Mouse (Mus musculus) testis, adult 2 months (tissue): ENCODE data around the gene Dnal4. TPM values are rescaled to one million over a fixed set of nuclear protein-coding genes. Genes with fewer than 3 reads are reported as not detected.
A peak's percentile ranks its signal among the peaks of the same experiment; 100 is the strongest.

Experiments
- H3K27ac ChIP-seq: fragments of 200-500 bp; 2 replicates; pipeline ENCODE4 v1.5.1; 2012; ENCODE audit warnings: low read depth, low read length; ENCODE audit not compliant: control insufficient read depth, insufficient read depth
- H3K27me3 ChIP-seq: fragments of 200-500 bp; 2 replicates; pipeline ENCODE4 v1.6.1; 2012; ENCODE audit warnings: mild to moderate bottlenecking, low read length, moderate library complexity; ENCODE audit not compliant: control insufficient read depth, insufficient read depth
- H3K36me3 ChIP-seq: fragments of 200-500 bp; 2 replicates; pipeline ENCODE4 v1.6.1; 2012; ENCODE audit warnings: mild to moderate bottlenecking, low read length; ENCODE audit not compliant: control insufficient read depth, insufficient read depth
- H3K4me1 ChIP-seq: fragments of 200-500 bp; 2 replicates; pipeline ENCODE4 v1.6.1; 2012; ENCODE audit warnings: low read length; ENCODE audit not compliant: control insufficient read depth, insufficient read depth
- H3K4me3 ChIP-seq: fragments of 200-500 bp; 2 replicates; pipeline ENCODE4 v1.5.1; 2012; ENCODE audit warnings: low read depth, mild to moderate bottlenecking, low read length, moderate library complexity, mixed read lengths; ENCODE audit not compliant: control insufficient read depth
- CTCF ChIP-seq: fragments of 200-500 bp; IDR thresholded peaks from 2 replicates; pipeline ENCODE4 v1.5.1; 2012; ENCODE audit warnings: low read depth, mild to moderate bottlenecking, inconsistent platforms, low read length, moderate library complexity; ENCODE audit not compliant: control insufficient read depth, insufficient read depth, insufficient replicate concordance
- POLR2A ChIP-seq: fragments of 200-500 bp; IDR thresholded peaks from 2 replicates; pipeline ENCODE4 v1.6.1; 2012; ENCODE audit warnings: low read depth, mild to moderate bottlenecking, inconsistent platforms, low read length, moderate library complexity; ENCODE audit not compliant: control insufficient read depth
- polyA plus RNA-seq: library from polyadenylated mRNA; depleted of rRNA; stranded (reverse); fragments of >200 nt; gene quantifications from 2 replicates; pipeline ENCODE4 v1.2.3, GENCODE M21; 2012

The Dnal4 gene
- polyA plus RNA-seq, 1 experiment, result 187 TPM

DNA sequence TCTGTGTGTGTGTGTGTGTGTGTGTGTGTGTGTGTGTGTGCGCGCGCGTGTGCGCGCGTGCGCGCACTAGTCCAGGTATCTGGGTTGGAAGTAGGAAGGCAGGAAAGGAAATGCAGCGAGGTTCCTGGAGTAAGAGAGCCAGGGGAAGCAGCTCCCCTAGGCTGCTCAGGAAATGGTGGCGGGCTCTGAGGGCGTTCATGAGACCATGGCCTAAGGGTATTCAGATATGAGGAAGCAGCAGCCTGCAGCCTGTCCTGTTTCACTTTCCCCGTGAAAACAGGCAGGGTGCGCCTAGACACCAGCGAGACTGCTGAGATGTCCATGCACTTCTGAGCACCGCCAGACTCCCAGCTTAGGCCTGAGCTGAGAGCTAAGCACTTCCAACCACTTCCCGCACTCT is 25.9 kb downstream of the Dnal4 start:
- H3K27me3 ChIP-seq, result no peaks in the 10 kb centered on the region
- no peak overlapping the region for H3K27ac ChIP-seq
- H3K36me3 ChIP-seq, result no peaks in the 10 kb centered on the region
- no peaks in the 10 kb centered on the region for H3K4me1 ChIP-seq
- no peak overlapping the region for H3K4me3 ChIP-seq
- TF ChIP-seq CTCF (no peak), POLR2A (no peak)

DNA sequence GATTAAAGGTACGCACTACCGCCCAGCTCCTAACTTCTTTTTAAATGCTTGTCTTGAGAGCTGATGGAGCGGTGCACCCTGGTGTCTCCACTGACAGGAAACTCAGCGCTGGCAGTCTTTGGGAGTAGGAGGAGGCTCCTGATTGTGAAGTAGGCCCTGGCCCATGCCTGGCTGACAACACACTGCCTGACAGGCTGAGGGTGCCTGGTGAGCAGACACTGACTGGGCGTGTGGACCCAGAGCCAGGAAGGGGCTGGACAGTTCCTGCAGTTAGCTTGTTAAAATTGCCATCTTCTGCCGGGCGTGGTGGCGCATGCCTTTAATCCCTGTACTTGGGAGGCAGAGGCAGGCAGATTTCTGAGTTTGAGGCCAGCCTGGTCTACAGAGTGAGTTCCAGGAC is 27.4 kb downstream of the Dnal4 start:
- no peaks in the 10 kb centered on the region for H3K4me1 ChIP-seq
- H3K36me3 ChIP-seq, result no peaks in the 10 kb centered on the region
- no peaks in the 10 kb centered on the region for H3K27me3 ChIP-seq
- TF ChIP-seq CTCF, result no peak
- TF ChIP-seq POLR2A, result no peak
- H3K27ac ChIP-seq, result no peak overlapping the region
- H3K4me3 ChIP-seq, result no peak overlapping the region

DNA sequence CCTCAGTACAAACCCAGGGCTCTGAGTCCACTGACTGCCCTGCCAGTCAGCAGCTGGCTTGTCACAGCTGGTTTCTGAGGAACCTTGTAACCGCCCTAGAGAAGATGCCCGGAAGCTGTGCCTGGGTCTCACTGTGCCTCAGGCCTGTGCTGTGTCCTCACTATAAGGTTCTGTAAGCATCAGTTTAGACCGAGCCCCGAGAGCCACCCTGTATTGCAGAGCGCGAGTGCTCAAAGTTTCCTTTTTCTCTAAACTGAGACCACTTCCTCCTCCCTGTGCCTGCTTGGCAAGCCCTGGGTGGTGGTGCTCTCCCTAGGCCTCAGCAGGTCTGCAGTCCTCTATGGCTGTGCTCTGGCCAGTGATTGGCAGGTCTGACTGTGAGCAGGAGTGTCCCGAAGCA is 28.5 kb downstream of the Dnal4 start:
- TF ChIP-seq CTCF (no peak), POLR2A (no peak)
- Histone ChIP-seq H3K27me3 (no peaks in the 10 kb centered on the region), H3K4me1 (peaks cover 2% of the 10 kb centered on the region), H3K27ac (no peak overlapping the region), H3K36me3 (no peaks in the 10 kb centered on the region), H3K4me3 (no peak overlapping the region)

DNA sequence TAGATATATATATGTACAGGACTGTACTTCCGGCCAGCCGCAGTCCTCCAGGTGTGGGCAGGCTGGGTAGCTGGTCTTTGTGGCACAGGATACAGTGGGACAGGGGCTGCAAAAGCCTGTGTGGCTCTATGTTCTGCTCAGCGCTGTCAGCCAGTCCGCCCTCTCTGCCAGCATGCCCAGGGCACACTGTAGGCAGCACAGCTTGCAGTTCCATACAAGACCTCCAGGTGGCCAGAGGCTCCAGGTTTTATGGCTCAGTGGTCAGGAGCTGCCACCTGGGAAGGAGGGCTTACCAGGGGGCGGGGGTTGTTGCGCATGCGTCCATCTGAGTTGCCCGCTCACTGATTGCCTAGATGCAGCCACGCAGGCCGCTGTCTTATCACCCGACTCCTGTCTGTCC is 29.7 kb downstream of the Dnal4 start:
- H3K27ac ChIP-seq, result no peak overlapping the region
- no peaks in the 10 kb centered on the region for H3K36me3 ChIP-seq
- no peak overlapping the region for H3K4me3 ChIP-seq
- no peaks in the 10 kb centered on the region for H3K27me3 ChIP-seq
- peaks cover 6% of the 10 kb centered on the region for H3K4me1 ChIP-seq
- TF ChIP-seq CTCF, result peak; percentile 50; the same call in 1 of the 2 replicates
- no peak for TF ChIP-seq POLR2A

DNA sequence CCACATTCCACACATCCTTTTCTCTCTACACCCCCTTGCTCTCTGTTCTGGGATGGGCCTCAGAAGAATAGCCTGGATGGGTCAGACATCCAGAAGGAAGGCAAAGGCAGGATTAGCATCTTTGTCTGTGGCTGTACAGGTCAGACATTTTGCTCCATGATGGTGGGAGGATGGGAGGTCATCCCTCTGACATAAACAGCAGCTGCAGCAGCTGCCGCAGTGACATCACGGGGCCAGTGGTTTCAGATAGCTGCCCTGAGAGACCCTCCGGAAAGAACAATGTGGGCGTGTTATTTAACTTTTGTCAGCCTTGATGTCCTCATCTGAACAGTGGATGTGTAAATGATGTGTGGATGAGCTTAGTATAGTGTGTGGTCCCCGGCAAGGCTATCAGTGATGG is 31.8 kb downstream of the Dnal4 start:
- H3K36me3 ChIP-seq, result no peaks in the 10 kb centered on the region
- no peak overlapping the region for H3K4me3 ChIP-seq
- no peaks in the 10 kb centered on the region for H3K27me3 ChIP-seq
- no peak overlapping the region for H3K27ac ChIP-seq
- H3K4me1 ChIP-seq, result peaks cover 20% of the 10 kb centered on the region
- TF ChIP-seq POLR2A (no peak), CTCF (no peak)

DNA sequence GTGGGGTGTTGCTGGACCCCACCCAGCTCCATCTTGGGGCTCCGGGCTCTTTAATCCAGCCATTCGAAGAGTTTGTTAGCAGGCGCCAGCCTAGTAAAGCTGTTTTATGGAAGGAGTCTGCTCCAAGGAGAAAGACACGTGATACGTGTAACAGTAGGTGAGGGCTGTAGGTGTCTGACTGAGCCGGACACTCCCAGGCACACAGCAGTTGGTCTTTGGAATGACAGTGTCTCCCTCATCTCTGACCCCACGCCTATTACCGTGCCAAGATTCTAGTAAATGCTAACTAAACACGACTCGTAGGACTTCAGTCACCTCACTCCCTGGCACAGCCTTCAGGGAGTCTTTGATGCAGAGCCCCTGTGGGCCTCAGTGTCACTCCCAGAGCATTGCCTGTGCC is 32.3 kb downstream of the Dnal4 start:
- TF ChIP-seq CTCF (no peak), POLR2A (no peak)
- Histone ChIP-seq H3K4me1 (peaks cover 20% of the 10 kb centered on the region), H3K27me3 (no peaks in the 10 kb centered on the region), H3K4me3 (no peak overlapping the region), H3K27ac (no peak overlapping the region), H3K36me3 (no peaks in the 10 kb centered on the region)

DNA sequence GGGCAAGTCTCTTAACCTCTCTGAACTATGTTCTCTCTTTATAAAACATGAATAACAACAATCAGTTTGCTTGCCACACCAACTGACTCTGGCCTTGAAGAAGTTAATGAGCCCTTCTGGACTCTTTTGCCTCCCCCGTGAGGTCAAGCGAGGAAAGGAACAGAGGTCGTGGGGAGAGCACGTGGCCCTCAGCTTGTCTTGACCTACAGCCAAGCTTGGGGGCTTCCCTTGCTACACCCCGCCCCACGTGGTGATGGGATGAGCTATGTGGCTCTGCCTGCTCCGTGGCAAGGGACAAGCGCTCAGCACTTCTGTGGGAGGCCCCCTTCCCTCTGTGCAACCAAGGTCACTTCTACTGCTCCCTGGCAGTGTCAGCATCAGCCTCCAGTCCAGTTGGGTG is 32.9 kb downstream of the Dnal4 start:
- TF ChIP-seq CTCF, result no peak
- TF ChIP-seq POLR2A, result no peak
- Histone ChIP-seq H3K4me1 (peaks cover 20% of the 10 kb centered on the region), H3K27ac (peak overlapping the region; percentile 16; the same call in 1 of the 2 replicates)

DNA sequence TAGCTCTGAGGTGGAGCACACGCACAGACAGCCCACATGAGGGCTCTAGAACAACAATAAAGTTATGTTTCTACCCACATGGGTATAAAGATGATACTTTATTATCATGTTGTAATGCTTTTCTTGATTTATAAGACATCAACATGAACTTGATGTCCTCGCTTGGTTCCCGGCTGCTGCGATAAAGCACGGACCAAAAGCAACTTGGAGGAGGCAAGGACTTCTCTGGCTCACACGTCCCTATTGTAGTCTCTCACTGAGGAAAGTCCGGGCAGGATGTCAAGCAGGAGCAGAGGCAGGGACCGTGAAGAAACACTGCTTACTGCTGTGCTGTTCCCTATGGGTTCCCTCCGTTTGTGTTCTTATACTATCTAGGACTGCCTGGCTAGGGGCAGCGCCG is 33.6 kb downstream of the Dnal4 start:
- no peaks in the 10 kb centered on the region for H3K36me3 ChIP-seq
- peaks cover 20% of the 10 kb centered on the region for H3K4me1 ChIP-seq
- no peak overlapping the region for H3K4me3 ChIP-seq
- H3K27ac ChIP-seq, result peak overlapping the region; percentile 14; the same call in 1 of the 2 replicates
- TF ChIP-seq POLR2A, result no peak; the same call in 1 of the 2 replicates
- TF ChIP-seq CTCF, result no peak
- no peaks in the 10 kb centered on the region for H3K27me3 ChIP-seq

More for the DNA sequence above, 32.9 kb downstream of the Dnal4 start:
- Histone ChIP-seq H3K36me3 (no peaks in the 10 kb centered on the region), H3K27me3 (no peaks in the 10 kb centered on the region), H3K4me3 (no peak overlapping the region)
